Mouse (Mus musculus) hindbrain, postnatal 0 days (tissue): ENCODE data around the gene Nr1i2. TPM values are rescaled to one million over a fixed set of nuclear protein-coding genes. Genes with fewer than 3 reads are reported as not detected.
"Not testable (repeated sequence)": the region's sequence is repeated elsewhere in the genome, so short reads cannot be mapped to it uniquely, and the experiment has no call there.

Experiments used
- ATAC-seq: fragments of 200-750 bp; cut with Nextera tagmentation; 2 replicates; pipeline ENCODE4 v1.8.0; 2017; ENCODE audit warnings: mild to moderate bottlenecking, moderate TSS enrichment, moderate library complexity
- DNase-seq: peaks from one replicate; pipeline ENCODE4 v3.0.0-alpha.2; 2015; ENCODE audit warnings: low spot score
- H3K27ac ChIP-seq: fragments of 300-500 bp; sonication (generic); 2 replicates; pipeline ENCODE4 v1.5.1; 2014; ENCODE audit warnings: mild to moderate bottlenecking
- H3K27me3 ChIP-seq: fragments of 300-500 bp; sonication (generic); 2 replicates; pipeline ENCODE4 v1.6.1; 2014; ENCODE audit warnings: low read length, mixed read lengths; ENCODE audit not compliant: insufficient read depth
- H3K36me3 ChIP-seq: fragments of 300-500 bp; sonication (generic); 2 replicates; pipeline ENCODE4 v1.6.1; 2014; ENCODE audit warnings: low read length, mixed read lengths; ENCODE audit not compliant: insufficient read depth
- H3K4me1 ChIP-seq: fragments of 300-500 bp; sonication (generic); 2 replicates; pipeline ENCODE4 v1.6.1; 2014; ENCODE audit warnings: antibody characterized with exemption, low read length, mixed read lengths; ENCODE audit not compliant: insufficient read depth
- H3K4me2 ChIP-seq: fragments of 300-500 bp; sonication (generic); 2 replicates; pipeline ENCODE4 v1.6.1; 2014; ENCODE audit warnings: low read depth, mild to moderate bottlenecking, low read length, moderate library complexity, mixed read lengths
- H3K4me3 ChIP-seq: fragments of 300-500 bp; sonication (generic); 2 replicates; pipeline ENCODE4 v1.5.1; 2014; ENCODE audit warnings: low read length
- H3K9ac ChIP-seq: fragments of 300-500 bp; sonication (generic); replicated peaks from 2 replicates; pipeline ENCODE4 v1.6.1; 2014; ENCODE audit warnings: mild to moderate bottlenecking, low read length, moderate library complexity, mixed read lengths
- H3K9me3 ChIP-seq: fragments of 300-500 bp; sonication (generic); 2 replicates; pipeline ENCODE4 v1.6.1; 2016; ENCODE audit warnings: low read length, mixed read lengths
- CTCF ChIP-seq: IDR thresholded peaks from 2 replicates; pipeline ENCODE4 v1.5.1; 2016; ENCODE audit warnings: antibody characterized with exemption, control low read depth, low read depth
- WGBS: fragments of 180-500 bp; shearing (Covaris S2); extraction: QIAGEN DNeasy Blood & Tissue Kit; methylation state at CpG from one replicate; pipeline ENCODE4 v1.1.7; 2014; 5-methylcytosine and 5-hydroxymethylcytosine counted together
- polyA plus RNA-seq: library from polyadenylated mRNA; unstranded; fragments of >200 nt; fragmentation: Nextera tagmentation; extraction: Ambion mirVana; gene quantifications from 2 replicates; pipeline ENCODE4 v1.2.1, GENCODE M21; 2015
- total RNA-seq: library from RNA; depleted of rRNA; stranded (reverse); fragments of >200 nt; gene quantifications from 2 replicates; pipeline ENCODE4 v1.2.3, GENCODE M21; 2014; rRNA removed

Gene Nr1i2
- total and polyA plus RNA-seq, 2 experiments from 2014 or later: 0.05 TPM; not detected in 1

DNA sequence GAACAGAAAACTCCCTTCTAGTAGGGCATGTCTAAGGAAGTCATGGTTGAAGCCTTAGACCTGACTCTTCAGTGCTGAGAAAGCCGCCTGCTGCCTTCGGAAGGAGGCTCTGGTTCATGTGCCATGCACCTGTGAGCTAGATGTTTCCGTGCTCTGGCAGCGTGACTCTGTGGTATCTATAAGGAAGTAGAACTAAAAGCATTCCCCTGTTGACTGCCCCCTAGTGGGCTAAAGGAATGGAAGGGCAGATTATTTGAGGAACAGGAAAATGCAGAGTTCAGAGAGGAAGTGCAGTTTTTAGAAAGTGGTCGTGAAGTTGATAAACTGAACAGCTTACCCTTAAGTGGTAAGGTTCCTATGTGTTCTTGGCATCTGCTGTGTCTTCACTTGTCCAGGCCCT lies 54.9 kb downstream of the Nr1i2 start:
- Histone ChIP-seq H3K27ac (no peak overlapping the region), H3K4me3 (no peak overlapping the region), H3K9me3 (no peaks in the 10 kb centered on the region), H3K27me3 (no peaks in the 10 kb centered on the region), H3K4me2 (no peak overlapping the region), H3K36me3 (peaks cover 13% of the 10 kb centered on the region), H3K9ac (no peak overlapping the region), H3K4me1 (no peaks in the 10 kb centered on the region)
- no peak for ATAC-seq
- WGBS: 84% methylated on average over 5 of the region's 5 CpGs
- peak; percentile 33 for DNase-seq
- TF ChIP-seq CTCF: peak; percentile 69

DNA sequence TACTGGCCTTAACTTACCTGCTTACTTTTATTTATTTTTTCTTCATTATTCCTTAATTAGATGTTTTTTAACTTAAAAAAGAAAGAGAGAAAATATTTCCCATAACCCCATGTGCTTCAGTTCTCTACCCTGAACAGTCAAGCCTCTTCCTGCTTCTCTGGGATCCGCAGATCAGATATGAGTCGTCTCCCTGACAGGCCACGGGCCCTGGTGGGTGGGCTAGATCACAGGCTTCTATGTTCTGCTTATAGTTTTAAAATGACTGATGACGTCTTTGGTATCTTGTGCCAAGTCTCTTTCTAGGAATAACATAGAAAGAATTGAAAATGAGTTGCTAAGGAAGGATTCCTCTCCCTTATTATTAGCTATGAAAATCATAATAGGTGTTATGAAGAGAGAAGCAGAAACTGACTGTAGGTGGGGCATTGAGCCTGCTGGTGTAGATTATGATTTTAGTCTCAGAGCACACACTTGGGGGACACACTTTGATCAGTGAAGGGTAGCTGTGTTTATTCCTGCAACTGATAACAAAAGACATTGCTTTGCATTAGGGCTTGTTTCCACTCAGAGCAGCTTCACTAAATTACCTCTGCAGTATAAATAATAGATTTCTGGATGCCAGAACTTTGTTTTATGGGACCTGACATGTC lies 57.6 kb downstream of the Nr1i2 start:
- Histone ChIP-seq H3K36me3 (peaks cover 9% of the 10 kb centered on the region), H3K27me3 (no peaks in the 10 kb centered on the region), H3K27ac (no peak overlapping the region), H3K4me1 (no peaks in the 10 kb centered on the region), H3K4me2 (no peak overlapping the region), H3K4me3 (no peak overlapping the region), H3K9ac (no peak overlapping the region), H3K9me3 (no peaks in the 10 kb centered on the region)
- DNase-seq (no peak), ATAC-seq (no peak)
- TF ChIP-seq CTCF: no peak
- WGBS: 80% methylated on average over 4 of the region's 4 CpGs

DNA sequence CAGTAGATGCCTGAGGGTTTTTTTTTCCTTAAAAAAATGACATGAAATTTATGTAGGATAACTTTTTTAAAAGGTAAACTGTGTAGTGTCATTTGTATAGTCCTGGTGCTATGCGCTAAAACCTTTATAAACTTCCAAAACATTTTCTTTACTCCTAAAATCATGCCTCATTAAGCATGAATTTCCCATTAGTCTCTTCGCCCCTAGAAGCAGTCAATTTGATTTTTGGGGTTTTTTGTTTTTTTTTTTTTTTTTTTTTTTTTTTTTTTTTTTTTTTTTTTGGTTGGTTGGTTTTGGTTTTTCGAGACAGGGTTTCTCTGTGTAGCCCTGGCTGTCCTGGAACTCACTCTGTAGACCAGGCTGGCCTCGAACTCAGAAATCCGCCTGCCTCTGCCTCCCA lies 72.1 kb downstream of the Nr1i2 start:
- ATAC-seq, H3K4me2 ChIP-seq, H3K9me3 ChIP-seq, H3K9ac ChIP-seq, DNase-seq, H3K27me3 ChIP-seq, H3K4me3 ChIP-seq, H3K4me1 ChIP-seq, H3K27ac ChIP-seq: not testable (repeated sequence)
- WGBS: 91% methylated on average over 5 of the region's 5 CpGs
- H3K36me3 ChIP-seq: peaks cover 24% of the 10 kb centered on the region; the same call in 1 of the 2 replicates

- H3K36me3 ChIP-seq: peaks cover 8% of the 10 kb centered on the region; the same call in 1 of the 2 replicates
- no peak for TF ChIP-seq CTCF
- H3K27me3 ChIP-seq: no peaks in the 10 kb centered on the region
- H3K4me3 ChIP-seq: no peak overlapping the region
- 94% methylated on average over 7 of the region's 7 CpGs for WGBS
- no peaks in the 10 kb centered on the region for H3K9me3 ChIP-seq
- no peak overlapping the region for H3K9ac ChIP-seq
- H3K4me2 ChIP-seq: no peak overlapping the region
- H3K27ac ChIP-seq: no peak overlapping the region
- no peak for DNase-seq
- H3K4me1 ChIP-seq: no peaks in the 10 kb centered on the region
- ATAC-seq: no peak
These were observed 89.4 kb downstream of the Nr1i2 start for GRCm38 (mm10) chr16:38205272-38205671.

Other genes with a start within 250 kb of the Nr1i2 start
- 112 and 129 TPM in 2 replicates for gene Gsk3b, start 205.8 kb downstream of the Nr1i2 start, total RNA-seq
- 142 and 149 TPM in 2 replicates for gene Gsk3b, start 205.8 kb downstream of the Nr1i2 start, polyA plus RNA-seq
- gene Maats1, start 47.3 kb upstream of the Nr1i2 start, total RNA-seq: 1.4 TPM in 2 replicates
- 0.86 and 1.4 TPM in 2 replicates for gene Maats1, start 47.3 kb upstream of the Nr1i2 start, polyA plus RNA-seq
- 12.2 and 24.5 TPM in 2 replicates for gene Cox17, start 52.2 kb upstream of the Nr1i2 start, total RNA-seq
- gene Cox17, start 52.2 kb upstream of the Nr1i2 start, polyA plus RNA-seq: 78.5 and 90.1 TPM in 2 replicates
- not detected in 2 replicates for gene Gm21987, start 52.2 kb upstream of the Nr1i2 start, total RNA-seq
- not detected in 2 replicates for gene Gm21987, start 52.2 kb upstream of the Nr1i2 start, polyA plus RNA-seq
- 0.10 and 0.40 TPM in 2 replicates for gene Popdc2, start 67.4 kb upstream of the Nr1i2 start, total RNA-seq
- 0.83 and 1.0 TPM in 2 replicates for gene Popdc2, start 67.4 kb upstream of the Nr1i2 start, polyA plus RNA-seq
- 0.36 and 1.7 TPM in 2 replicates for gene Pla1a, start 138.3 kb upstream of the Nr1i2 start, total RNA-seq
- 1.0 and 1.3 TPM in 2 replicates for gene Pla1a, start 138.3 kb upstream of the Nr1i2 start, polyA plus RNA-seq
- 47.0 and 51.2 TPM in 2 replicates for gene Adprh, start 157.9 kb upstream of the Nr1i2 start, total RNA-seq
- gene Adprh, start 157.9 kb upstream of the Nr1i2 start, polyA plus RNA-seq: 131 and 134 TPM in 2 replicates
- 0.16 and 0.43 TPM in 2 replicates for gene Cd80, start 160.7 kb upstream of the Nr1i2 start, total RNA-seq
- gene Cd80, start 160.7 kb upstream of the Nr1i2 start, polyA plus RNA-seq: 0.24 and 0.32 TPM in 2 replicates
- 18.0 and 24.1 TPM in 2 replicates for gene Timmdc1, start 227.8 kb upstream of the Nr1i2 start, total RNA-seq
- gene Timmdc1, start 227.8 kb upstream of the Nr1i2 start, polyA plus RNA-seq: 26.3 and 27.9 TPM in 2 replicates